In the genomic region with DNA sequence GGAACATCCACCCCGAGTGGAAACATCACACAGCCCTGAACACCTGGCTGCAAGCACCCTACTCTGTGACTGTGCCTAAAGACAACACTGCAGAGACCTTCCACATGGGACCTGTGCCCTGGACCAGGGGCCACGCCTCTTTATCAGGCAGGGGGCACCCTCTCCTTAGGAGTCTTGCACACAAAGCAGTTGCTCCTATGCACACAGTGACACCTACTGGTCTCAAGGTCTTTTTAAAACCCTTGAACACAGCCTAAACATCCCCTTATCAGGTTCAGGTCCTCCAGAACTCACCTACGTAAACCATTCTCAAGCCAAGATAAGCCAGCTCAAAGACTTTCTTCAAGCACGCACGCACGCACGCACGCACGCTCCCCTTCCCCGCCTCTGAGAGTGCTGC, we compare ENCODE assay signal across 14 mouse cellular contexts. TPM values are rescaled to one million over a fixed set of nuclear protein-coding genes. Genes with fewer than 3 reads are reported as not detected.
DNase-seq lines count a peak whose midpoint lies in the region; ATAC-seq and TF ChIP-seq lines count a peak whose summit lies in the region.
"Had no signal": no experiment of that assay in that cellular context is flagged by ENCODE, and none has a peak within 500 bp of the region (broad histone marks: within the 10 kb centered on the region; RNA-seq: fewer than 3 reads in every experiment).

No protein-coding gene starts in this region.

- H3K36me3 ChIP-seq in liver, embryonic 16.5 days (ENCODE audit: control insufficient read depth, insufficient read depth): peaks cover 68% of the 10 kb centered on the region

- intact Hi-C loops in left cerebral cortex, adult 2 months (cut with DNase I): no loop called here
- intact Hi-C loops in left cerebral cortex, postnatal 36 days (cut with DNase I): no loop called here

- H3K4me1 ChIP-seq in cerebellum, adult 2 months (ENCODE audit: control insufficient read depth, insufficient read depth, low read length): no peaks in the 10 kb centered on the region
- H3K4me1 ChIP-seq in liver, embryonic 16.5 days (ENCODE audit: control insufficient read depth, low read depth, low read length): peaks cover 15% of the 10 kb centered on the region

- no peaks in the 10 kb centered on the region for H3K9me3 ChIP-seq in liver, embryonic 16.5 days (replicated peaks; ENCODE audit: control insufficient read depth, low read length)
- H3K9me3 ChIP-seq: limb, embryonic 10.5 days had no signal

- WGBS in cerebellum, adult 2 months: 89% methylated on average over 10 of the region's 10 CpGs
- 55% methylated on average over 10 of the region's 10 CpGs for WGBS in liver, embryonic 16.5 days (ENCODE audit: insufficient replicate concordance)

- ATAC-seq in liver, embryonic 16.5 days (ENCODE audit: low read depth): peak; percentile 22; the same call in 1 of the 2 replicates
- no peak for ATAC-seq in CD4-positive, CD25-positive, alpha-beta regulatory T cell, adult 4 months

- TF ChIP-seq POLR2A in cerebellum, adult 2 months (IDR thresholded peaks at IDR 0.05; ENCODE audit: borderline replicate concordance, insufficient read depth, low read length): no peak

- no peak overlapping the region for H3K27ac ChIP-seq in cerebellum, adult 2 months (ENCODE audit: insufficient read depth, low read length)
- H3K27ac ChIP-seq in left cerebral cortex, adult 2 months: no peak overlapping the region
- H3K27ac ChIP-seq in liver, embryonic 16.5 days (ENCODE audit: low read length): no peak overlapping the region
- H3K27ac ChIP-seq: limb, embryonic 10.5 days had no signal

- no peak for DNase-seq in cerebellum, adult 2 months
- DNase-seq in cerebellum, postnatal 25 days: no peak
- no peak for DNase-seq in left cerebral cortex, adult 2 months (ENCODE audit: extremely low spot score in 1 of 2, low spot score in 2 of 2)
- no peak for DNase-seq in left cerebral cortex, postnatal 36 days (ENCODE audit: low spot score in 2 of 2)
- peak; percentile 47 for DNase-seq in NIH3T3 (ENCODE audit: low read depth)
- no peak for DNase-seq in layer of hippocampus, adult 8-10 months (ENCODE audit: low spot score in 2 of 2)
- DNase-seq: adrenal gland, adult 2 months; embryo, embryonic 11 days; gastrocnemius, postnatal 14 days had no signal

- no peak overlapping the region for H3K4me2 ChIP-seq in liver, embryonic 16.5 days (ENCODE audit: low read depth, low read length)

- peak; percentile 16; the same call in 1 of the 2 replicates for TF ChIP-seq CTCF in cerebellum, adult 2 months (IDR thresholded peaks at IDR 0.05; ENCODE audit: borderline replicate concordance, insufficient read depth, low read depth, low read length)
- TF ChIP-seq CTCF in left cerebral cortex, adult 2 months (IDR thresholded peaks at IDR 0.05): peak; percentile 26

- no peak overlapping the region for H3K9ac ChIP-seq in liver, embryonic 16.5 days (ENCODE audit: low read depth, low read length)

- no peaks in the 10 kb centered on the region for H3K27me3 ChIP-seq in cerebellum, adult 2 months (ENCODE audit: control insufficient read depth, insufficient read depth, low read length)
- H3K27me3 ChIP-seq in liver, embryonic 16.5 days (ENCODE audit: control insufficient read depth, insufficient read depth, low read depth, low read length): no peaks in the 10 kb centered on the region
- H3K27me3 ChIP-seq: megakaryocyte, embryonic 14.5 days had no signal

- no peak overlapping the region for H3K4me3 ChIP-seq in cerebellum, adult 2 months (replicated peaks; ENCODE audit: insufficient read depth, low read depth, low read length)
- H3K4me3 ChIP-seq in left cerebral cortex, adult 2 months: no peak overlapping the region
- no peak overlapping the region for H3K4me3 ChIP-seq in liver, embryonic 16.5 days (ENCODE audit: low read depth, low read length)
- H3K4me3 ChIP-seq: limb, embryonic 10.5 days; megakaryocyte, embryonic 14.5 days had no signal

RNA-seq across cellular contexts. Expression of gene Ube2v1, which starts 20.6 kb away (rescaled TPM):
- polyA plus RNA-seq in cerebellum, adult 2 months (2012; rRNA removed): 195 and 219 TPM in 2 replicates
- total RNA-seq in left cerebral cortex, adult 2 months (2021): 100 to 1,000 TPM; 244 to 274 TPM
- total RNA-seq in left cerebral cortex, postnatal 36 days (2021): 100 to 1,000 TPM; 246 to 259 TPM
- 168 and 175 TPM in 2 replicates for polyA plus RNA-seq in liver, embryonic 16.5 days (2015; fragmentation: Nextera tagmentation; extraction: Ambion mirVana)
- polyA plus RNA-seq in CD4-positive, CD25-positive, alpha-beta regulatory T cell, adult 4 months (2017; shearing (Covaris generic)): 100 to 1,000 TPM; 373 to 544 TPM
- 100 to 1,000 TPM; 196 to 224 (median 216) TPM for total RNA-seq in layer of hippocampus, adult 8-10 months (2022)

RNA-seq across cellular contexts. Expression of gene Gm20431, which starts 50.0 kb away (rescaled TPM):
- 12.2 and 15.1 TPM in 2 replicates for polyA plus RNA-seq in cerebellum, adult 2 months (2012; rRNA removed)
- total RNA-seq in left cerebral cortex, adult 2 months (2021): 10 to 100 TPM; 29.1 to 38.0 TPM
- 10 to 100 TPM; 42.3 to 46.8 TPM for total RNA-seq in left cerebral cortex, postnatal 36 days (2021)
- not detected in 2 replicates for polyA plus RNA-seq in liver, embryonic 16.5 days (2015; fragmentation: Nextera tagmentation; extraction: Ambion mirVana)
- polyA plus RNA-seq in CD4-positive, CD25-positive, alpha-beta regulatory T cell, adult 4 months (2017; shearing (Covaris generic)): not detected
- total RNA-seq in layer of hippocampus, adult 8-10 months (2022): 10 to 100 TPM; 35.0 to 46.6 (median 40.9) TPM
- polyA plus RNA-seq: large intestine, adult 2 months had no signal
